ENCODE assay signal across 22 mouse cellular contexts in genomic region chr16:44123786-44124185, GRCm38 (mm10). TPM values are rescaled to one million over a fixed set of nuclear protein-coding genes. Genes with fewer than 3 reads are reported as not detected.
A peak's percentile ranks its signal among the peaks of the same experiment; 100 is the strongest.
DNase-seq lines count a peak whose midpoint lies in the region; ATAC-seq lines count a peak whose summit lies in the region.
"Had no signal": no experiment of that assay in that cellular context is flagged by ENCODE, and none has a peak within 500 bp of the region (broad histone marks: within the 10 kb centered on the region; RNA-seq: fewer than 3 reads in every experiment).

No protein-coding gene starts in this region.

- H3K27ac ChIP-seq in intestine, embryonic 15.5 days: no peak overlapping the region
- H3K27ac ChIP-seq in forebrain, embryonic 13.5 days: no peak overlapping the region
- H3K27ac ChIP-seq: embryonic facial prominence, embryonic 13.5 days; heart, embryonic 15.5 days; hindbrain, postnatal 0 days; kidney, postnatal 0 days; limb, embryonic 13.5 days; liver, embryonic 15.5 days; midbrain, embryonic 12.5 days; neural tube, embryonic 12.5 days had no signal

- ATAC-seq in cerebellum, adult (ENCODE audit: insufficient number of reproducible peaks, low FRiP score, low TSS enrichment): peak; percentile 49; the same call in 1 of the 2 replicates
- ATAC-seq in intestine, embryonic 15.5 days: no peak
- ATAC-seq in forebrain, embryonic 13.5 days: no peak
- ATAC-seq: CD4-positive, CD25-positive, alpha-beta regulatory T cell, adult 4 months; hindbrain, postnatal 0 days had no signal

- H3K4me3 ChIP-seq in intestine, embryonic 15.5 days (replicated peaks): no peak overlapping the region
- no peak overlapping the region for H3K4me3 ChIP-seq in forebrain, embryonic 13.5 days
- H3K4me3 ChIP-seq: embryonic facial prominence, embryonic 13.5 days; heart, embryonic 15.5 days; limb, embryonic 13.5 days; liver, embryonic 15.5 days; midbrain, embryonic 12.5 days; neural tube, embryonic 12.5 days had no signal

- H3K4me1 ChIP-seq in intestine, embryonic 15.5 days (replicated peaks): no peaks in the 10 kb centered on the region
- no peaks in the 10 kb centered on the region for H3K4me1 ChIP-seq in forebrain, embryonic 13.5 days
- H3K4me1 ChIP-seq: heart, embryonic 15.5 days; limb, embryonic 13.5 days; liver, embryonic 15.5 days; midbrain, embryonic 12.5 days; neural tube, embryonic 12.5 days had no signal

- WGBS in intestine, embryonic 15.5 days: 85% methylated on average over 2 of the region's 2 CpGs
- WGBS in forebrain, embryonic 13.5 days: 94% methylated on average over 2 of the region's 2 CpGs

- no peaks in the 10 kb centered on the region for H3K36me3 ChIP-seq in intestine, embryonic 15.5 days
- H3K36me3 ChIP-seq in forebrain, embryonic 13.5 days (ENCODE audit: poor library complexity, severe bottlenecking): no peaks in the 10 kb centered on the region
- H3K36me3 ChIP-seq: embryonic facial prominence, embryonic 13.5 days; heart, embryonic 15.5 days; limb, embryonic 13.5 days; liver, embryonic 15.5 days; midbrain, embryonic 12.5 days; neural tube, embryonic 12.5 days had no signal

- no peak for DNase-seq in cerebellum, postnatal 4 days (ENCODE audit: low spot score in 2 of 2)
- DNase-seq in right cerebral cortex, adult 18-20 months: peak; percentile 34
- DNase-seq in right cerebral cortex, postnatal 10 days (ENCODE audit: low spot score in 2 of 2): no peak
- peak; percentile 51 to 63 for DNase-seq in cerebellum, postnatal 14 days
- DNase-seq in kidney, postnatal 36 days: no peak
- DNase-seq: heart, adult 11 months; kidney, adult 11 months; spleen, adult 18-20 months; thymus, postnatal 36 days had no signal

- H3K27me3 ChIP-seq in intestine, embryonic 15.5 days (replicated peaks): no peaks in the 10 kb centered on the region
- H3K27me3 ChIP-seq in forebrain, embryonic 13.5 days: no peaks in the 10 kb centered on the region
- H3K27me3 ChIP-seq: embryonic facial prominence, embryonic 13.5 days; heart, embryonic 15.5 days; limb, embryonic 13.5 days; liver, embryonic 15.5 days; midbrain, embryonic 12.5 days; neural tube, embryonic 12.5 days had no signal

- H3K4me2 ChIP-seq in intestine, embryonic 15.5 days (replicated peaks): no peak overlapping the region
- H3K4me2 ChIP-seq in forebrain, embryonic 13.5 days: no peak overlapping the region
- H3K4me2 ChIP-seq: embryonic facial prominence, embryonic 13.5 days; heart, embryonic 15.5 days; limb, embryonic 13.5 days; liver, embryonic 15.5 days; midbrain, embryonic 12.5 days; neural tube, embryonic 12.5 days had no signal

- no peak overlapping the region for H3K9ac ChIP-seq in intestine, embryonic 15.5 days
- H3K9ac ChIP-seq in forebrain, embryonic 13.5 days: no peak overlapping the region
- H3K9ac ChIP-seq: embryonic facial prominence, embryonic 13.5 days; forebrain, postnatal 0 days; heart, embryonic 15.5 days; limb, embryonic 13.5 days; liver, embryonic 15.5 days; midbrain, embryonic 12.5 days; neural tube, embryonic 12.5 days had no signal

- H3K9me3 ChIP-seq in intestine, embryonic 15.5 days: no peaks in the 10 kb centered on the region
- H3K9me3 ChIP-seq in forebrain, embryonic 13.5 days (replicated peaks): no peaks in the 10 kb centered on the region
- H3K9me3 ChIP-seq: embryonic facial prominence, embryonic 13.5 days; heart, embryonic 15.5 days; limb, embryonic 13.5 days; liver, embryonic 15.5 days; midbrain, embryonic 12.5 days; neural tube, embryonic 12.5 days had no signal

RNA-seq across cellular contexts. Expression of gene Atp6v1a, which starts 15.7 kb away (rescaled TPM):
- 61.0 and 64.0 TPM in 2 replicates for polyA plus RNA-seq in intestine, embryonic 15.5 days (2015; fragmentation: Nextera tagmentation; extraction: Ambion mirVana)
- polyA plus RNA-seq in forebrain, embryonic 13.5 days (2015; fragmentation: Nextera tagmentation; extraction: Ambion mirVana): 63.6 and 73.3 TPM in 2 replicates

RNA-seq across cellular contexts. Expression of gene Naa50, which starts 15.8 kb away (rescaled TPM):
- 94.2 and 109 TPM in 2 replicates for polyA plus RNA-seq in intestine, embryonic 15.5 days (2015; fragmentation: Nextera tagmentation; extraction: Ambion mirVana)
- 90.4 and 95.0 TPM in 2 replicates for polyA plus RNA-seq in forebrain, embryonic 13.5 days (2015; fragmentation: Nextera tagmentation; extraction: Ambion mirVana)

RNA-seq across cellular contexts. Expression of gene Usf3, which starts 49.3 kb away (rescaled TPM):
- polyA plus RNA-seq in intestine, embryonic 15.5 days (2015; fragmentation: Nextera tagmentation; extraction: Ambion mirVana): 2.6 and 3.0 TPM in 2 replicates
- polyA plus RNA-seq in forebrain, embryonic 13.5 days (2015; fragmentation: Nextera tagmentation; extraction: Ambion mirVana): 3.3 and 3.7 TPM in 2 replicates

Comparison
In these comparisons a context has a peak if more than half of its experiments do, and no peak if none do; other contexts are left out.
1. DNase-seq: peak in right cerebral cortex, adult 18-20 months (single experiment) and cerebellum, postnatal 14 days (2 of 2); none in cerebellum, postnatal 4 days (0 of 2), right cerebral cortex, postnatal 10 days (0 of 2) and kidney, postnatal 36 days (0 of 2).